Mouse (Mus musculus): ENCODE results near the gene Olfr285. TPM values are rescaled to one million over a fixed set of nuclear protein-coding genes. Genes with fewer than 3 reads are reported as not detected.

Olfr285 gene
- not detected for polyA plus RNA-seq (2014; fragmentation: Illumina TruSeq; extraction: RNeasy Lipid Tissue Mini Kit (QIAGEN cat#74804))

DNA sequence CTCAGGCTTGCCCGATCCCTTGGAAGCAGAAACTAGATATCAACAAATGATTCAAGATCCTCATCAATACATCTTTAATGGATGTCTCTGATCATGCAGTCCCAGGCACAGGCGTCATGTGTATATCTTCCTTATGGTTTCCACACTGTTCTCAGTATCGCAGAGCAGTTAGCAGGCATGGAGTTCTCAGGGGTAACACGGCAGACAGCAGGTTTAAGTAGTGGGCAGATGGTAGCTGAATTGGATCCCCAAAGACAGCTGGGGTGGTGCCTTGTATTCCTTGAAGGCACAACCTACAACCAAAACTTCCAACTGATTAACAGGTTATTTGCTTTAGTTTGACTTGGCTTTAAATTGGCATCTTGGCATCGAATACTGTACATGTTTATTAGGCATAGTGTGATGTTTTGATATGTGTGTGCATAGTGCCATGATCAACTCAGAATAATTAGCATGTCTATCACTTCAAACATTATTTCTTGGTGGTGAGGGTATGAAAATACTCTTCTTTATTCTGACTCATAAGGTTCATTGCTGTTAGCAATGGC is at the start of gene Olfr285:
Olfr285 (minus strand) TSS at position 177 of the 548 bp plus-strand sequence.

GRCm38 (mm10) chr15:98340887-98341286 is 23.7 kb upstream of the Olfr285 start, which contains the start of gene Olfr284:
Gene Olfr284, minus strand, starts transcription at chr15:98340987.

GRCm38 (mm10) chr15:98295628-98296551 is 21.3 kb downstream of the Olfr285 start, which contains the start of gene Zfp641:
Gene Zfp641, minus strand, starts transcription at chr15:98296161.

Other genes with a start within 250 kb of the Olfr285 start
- 5.7 TPM for gene Pfkm, start 224.8 kb downstream of the Olfr285 start, polyA plus RNA-seq (2014; fragmentation: Illumina TruSeq; extraction: RNeasy Lipid Tissue Mini Kit (QIAGEN cat#74804))
- 52.8 TPM for gene Senp1, start 223.6 kb downstream of the Olfr285 start, polyA plus RNA-seq (2014; fragmentation: Illumina TruSeq; extraction: RNeasy Lipid Tissue Mini Kit (QIAGEN cat#74804))
- gene Asb8, start 151.7 kb downstream of the Olfr285 start, polyA plus RNA-seq (2014; fragmentation: Illumina TruSeq; extraction: RNeasy Lipid Tissue Mini Kit (QIAGEN cat#74804)) = 23.2 TPM
- 0.14 TPM for gene Ccdc184, start 150.2 kb downstream of the Olfr285 start, polyA plus RNA-seq (2014; fragmentation: Illumina TruSeq; extraction: RNeasy Lipid Tissue Mini Kit (QIAGEN cat#74804))
- gene Olfr288, start 121.8 kb downstream of the Olfr285 start, polyA plus RNA-seq (2014; fragmentation: Illumina TruSeq; extraction: RNeasy Lipid Tissue Mini Kit (QIAGEN cat#74804)) = not detected
- gene Gm44579, start 96.4 kb downstream of the Olfr285 start, polyA plus RNA-seq (2014; fragmentation: Illumina TruSeq; extraction: RNeasy Lipid Tissue Mini Kit (QIAGEN cat#74804)) = 2.5 TPM
- not detected for gene Olfr287, start 96.3 kb downstream of the Olfr285 start, polyA plus RNA-seq (2014; fragmentation: Illumina TruSeq; extraction: RNeasy Lipid Tissue Mini Kit (QIAGEN cat#74804))
- not detected for gene Olfr286, start 82.9 kb downstream of the Olfr285 start, polyA plus RNA-seq (2014; fragmentation: Illumina TruSeq; extraction: RNeasy Lipid Tissue Mini Kit (QIAGEN cat#74804))
- not detected for gene H1fnt, start 60.1 kb downstream of the Olfr285 start, polyA plus RNA-seq (2014; fragmentation: Illumina TruSeq; extraction: RNeasy Lipid Tissue Mini Kit (QIAGEN cat#74804))
- 1.7 TPM for gene Zfp641, start 21.2 kb downstream of the Olfr285 start, polyA plus RNA-seq (2014; fragmentation: Illumina TruSeq; extraction: RNeasy Lipid Tissue Mini Kit (QIAGEN cat#74804))
- gene Olfr284, start 23.6 kb upstream of the Olfr285 start, polyA plus RNA-seq (2014; fragmentation: Illumina TruSeq; extraction: RNeasy Lipid Tissue Mini Kit (QIAGEN cat#74804)) = not detected
- gene Olfr283, start 63.6 kb upstream of the Olfr285 start, polyA plus RNA-seq (2014; fragmentation: Illumina TruSeq; extraction: RNeasy Lipid Tissue Mini Kit (QIAGEN cat#74804)) = not detected
- not detected for gene Olfr282, start 113.9 kb upstream of the Olfr285 start, polyA plus RNA-seq (2014; fragmentation: Illumina TruSeq; extraction: RNeasy Lipid Tissue Mini Kit (QIAGEN cat#74804))
- not detected for gene Olfr281, start 135.2 kb upstream of the Olfr285 start, polyA plus RNA-seq (2014; fragmentation: Illumina TruSeq; extraction: RNeasy Lipid Tissue Mini Kit (QIAGEN cat#74804))
- not detected for gene OR5BS1P, start 152.5 kb upstream of the Olfr285 start, polyA plus RNA-seq (2014; fragmentation: Illumina TruSeq; extraction: RNeasy Lipid Tissue Mini Kit (QIAGEN cat#74804))
- gene Lalba, start 165.4 kb upstream of the Olfr285 start, polyA plus RNA-seq (2014; fragmentation: Illumina TruSeq; extraction: RNeasy Lipid Tissue Mini Kit (QIAGEN cat#74804)) = not detected
- not detected for gene Olfr279, start 175.0 kb upstream of the Olfr285 start, polyA plus RNA-seq (2014; fragmentation: Illumina TruSeq; extraction: RNeasy Lipid Tissue Mini Kit (QIAGEN cat#74804))
- 44.5 TPM for gene Kansl2, start 216.9 kb upstream of the Olfr285 start, polyA plus RNA-seq (2014; fragmentation: Illumina TruSeq; extraction: RNeasy Lipid Tissue Mini Kit (QIAGEN cat#74804))

Measured in ovary, adult 10 weeks (tissue).